Mouse (Mus musculus) adrenal gland, postnatal 36 days (tissue): Measurements from ENCODE around the gene Ten1. TPM values are rescaled to one million over a fixed set of nuclear protein-coding genes. Genes with fewer than 3 reads are reported as not detected.

ENCODE experiments used
- DNase-seq, 2 experiments: peaks; one replicate each; pipeline ENCODE4 v3.0.0; 2021; ENCODE audit warnings: mixed read lengths in 1 of 2
- total RNA-seq, 2 experiments: library from RNA; stranded (reverse); gene quantifications; 2 replicates each; pipeline ENCODE4 v1.2.3; 2021

Ten1 gene
- total RNA-seq, 2 experiments from 2014 or later = 20.0 to 28.5 TPM

GRCm38 (mm10) chr11:116237742-116238395 lies 39.2 kb downstream of the Ten1 start, which contains the start of gene Evpl:
Gene Evpl, minus strand, starts transcription at chr11:116238077.
- peak; percentile 49 to 68 for DNase-seq

GRCm38 (mm10) chr11:116239797-116240196 lies 41.1 kb downstream of the Ten1 start:
- DNase-seq = no peak

- DNase-seq = no peak
Measured at GRCm38 (mm10) chr11:116241744-116242235, 43.1 kb downstream of the Ten1 start.

GRCm38 (mm10) chr11:116244580-116244979 lies 45.9 kb downstream of the Ten1 start:
- DNase-seq = no peak

GRCm38 (mm10) chr11:116245616-116246015 lies 47.0 kb downstream of the Ten1 start:
- no peak for DNase-seq

GRCm38 (mm10) chr11:116247502-116248222 lies 49.0 kb downstream of the Ten1 start:
- no peak for DNase-seq

- no peak for DNase-seq
Measured at GRCm38 (mm10) chr11:116250898-116251297, 52.2 kb downstream of the Ten1 start.

- DNase-seq = no peak
Measured at GRCm38 (mm10) chr11:116253076-116253600, 54.5 kb downstream of the Ten1 start.

- DNase-seq = no peak
Measured at GRCm38 (mm10) chr11:116254627-116255026, 56.0 kb downstream of the Ten1 start.

- DNase-seq = no peak
Measured at GRCm38 (mm10) chr11:116255090-116255981, 56.7 kb downstream of the Ten1 start.

- DNase-seq = no peak
Measured at GRCm38 (mm10) chr11:116255982-116256675, 57.5 kb downstream of the Ten1 start.

GRCm38 (mm10) chr11:116259461-116259860 lies 60.8 kb downstream of the Ten1 start:
- no peak for DNase-seq

- DNase-seq = no peak
Measured at GRCm38 (mm10) chr11:116260259-116260658, 61.6 kb downstream of the Ten1 start.

Other genes with a start within 250 kb of the Ten1 start
- gene Itgb4, start 224.1 kb upstream of the Ten1 start, total RNA-seq = 1 to 10 TPM; 2.3 to 3.1 TPM
- 10 to 100 TPM; 40.7 to 50.3 TPM for gene Galk1, start 186.1 kb upstream of the Ten1 start, total RNA-seq
- gene H3f3b, start 170.9 kb upstream of the Ten1 start, total RNA-seq = 100 to 1,000 TPM; 347 to 353 TPM
- 10 to 100 TPM; 18.3 to 20.2 TPM for gene Unk, start 168.5 kb upstream of the Ten1 start, total RNA-seq
- gene Unc13d, start 120.9 kb upstream of the Ten1 start, total RNA-seq = under 1 TPM; 0.49 to 0.66 TPM
- gene Wbp2, start 111.9 kb upstream of the Ten1 start, total RNA-seq = 100 to 1,000 TPM; 157 to 178 TPM
- gene Trim47, start 71.6 kb upstream of the Ten1 start, total RNA-seq = 10 to 100 TPM; 14.7 to 23.0 TPM
- gene Trim65, start 67.7 kb upstream of the Ten1 start, total RNA-seq = 10 to 100 TPM in 1 of 2 experiments, 1 to 10 TPM in 1; 9.3 to 11.7 TPM
- 100 to 1,000 TPM in 1 of 2 experiments, 10 to 100 TPM in 1; 95.9 to 107 TPM for gene Mrpl38, start 60.0 kb upstream of the Ten1 start, total RNA-seq
- gene Fbf1, start 30.7 kb upstream of the Ten1 start, total RNA-seq = 10 to 100 TPM; 38.4 to 41.6 TPM
- 100 to 1,000 TPM; 170 to 228 TPM for gene Acox1, start 190 bp downstream of the Ten1 start, total RNA-seq
- gene Evpl, start 39.2 kb downstream of the Ten1 start, total RNA-seq = under 1 TPM; 0.70 to 0.82 TPM
- 10 to 100 TPM; 77.4 to 81.8 TPM for gene Srp68, start 75.4 kb downstream of the Ten1 start, total RNA-seq
- gene Galr2, start 82.1 kb downstream of the Ten1 start, total RNA-seq = not detected
- gene Exoc7, start 108.4 kb downstream of the Ten1 start, total RNA-seq = 10 to 100 TPM; 57.6 to 68.8 TPM
- under 1 TPM in 1 of 2 experiments, not detected in 1; 0.10 TPM for gene Foxj1, start 136.5 kb downstream of the Ten1 start, total RNA-seq
- gene Rnf157, start 214.2 kb downstream of the Ten1 start, total RNA-seq = 1 to 10 TPM; 8.1 TPM
- 10 to 100 TPM; 30.9 to 42.6 TPM for gene Ubald2, start 235.2 kb downstream of the Ten1 start, total RNA-seq